Mouse (Mus musculus): ENCODE data around the gene Zmynd8.

- TF ChIP-seq SIN3A (IDR thresholded peaks at IDR 0.05; ENCODE audit: low read length) = no peak
- no peak for TF ChIP-seq GATA1 (IDR thresholded peaks at IDR 0.05; ENCODE audit: low read depth, low read length)
- no peak for TF ChIP-seq POLR2AphosphoS2 (IDR thresholded peaks at IDR 0.05; ENCODE audit: low read length)
- no peak for TF ChIP-seq CTCF (IDR thresholded peaks at IDR 0.05 in 2 of 3, conservative IDR thresholded peaks at IDR 0.05 in 1 of 3; ENCODE audit: control insufficient read depth in 1 of 3, insufficient read depth in 1 of 3, low read depth in 2 of 3, low read length in 3 of 3, poor library complexity in 1 of 3, severe bottlenecking in 1 of 3)
- TF ChIP-seq RCOR1 (IDR thresholded peaks at IDR 0.05; ENCODE audit: low read depth, low read length) = no peak
- TF ChIP-seq BHLHE40 (IDR thresholded peaks at IDR 0.05; ENCODE audit: borderline replicate concordance, low read depth, low read length) = no peak
- TF ChIP-seq TBP (IDR thresholded peaks at IDR 0.05; ENCODE audit: low read depth, low read length) = no peak
- TF ChIP-seq CHD2 (IDR thresholded peaks at IDR 0.05; ENCODE audit: low read length) = no peak
Observed at GRCm38 (mm10) chr2:165832295-165832694, 66.5 kb downstream of the Zmynd8 start.

All from MEL (cell line).